Mouse (Mus musculus) heart, postnatal 10 days (tissue): ENCODE measurements around the gene Bst1. TPM values are rescaled to one million over a fixed set of nuclear protein-coding genes. Genes with fewer than 3 reads are reported as not detected.

Experiments
- DNase-seq, 2 experiments: peaks; one replicate each; pipeline ENCODE4 v3.0.0; 2021
- intact Hi-C: fragments of 180-260 bp; cut with DNase I; formaldehyde crosslinking; loops from one replicate; pipeline ENCODE4 v1.15.1; 2025
- total RNA-seq, 2 experiments: library from RNA; stranded (reverse); gene quantifications; 2 replicates each; pipeline ENCODE4 v1.2.3; 2021

Gene Bst1
- total RNA-seq, 2 experiments from 2014 or later, result 0.96 to 0.99 TPM

DNA sequence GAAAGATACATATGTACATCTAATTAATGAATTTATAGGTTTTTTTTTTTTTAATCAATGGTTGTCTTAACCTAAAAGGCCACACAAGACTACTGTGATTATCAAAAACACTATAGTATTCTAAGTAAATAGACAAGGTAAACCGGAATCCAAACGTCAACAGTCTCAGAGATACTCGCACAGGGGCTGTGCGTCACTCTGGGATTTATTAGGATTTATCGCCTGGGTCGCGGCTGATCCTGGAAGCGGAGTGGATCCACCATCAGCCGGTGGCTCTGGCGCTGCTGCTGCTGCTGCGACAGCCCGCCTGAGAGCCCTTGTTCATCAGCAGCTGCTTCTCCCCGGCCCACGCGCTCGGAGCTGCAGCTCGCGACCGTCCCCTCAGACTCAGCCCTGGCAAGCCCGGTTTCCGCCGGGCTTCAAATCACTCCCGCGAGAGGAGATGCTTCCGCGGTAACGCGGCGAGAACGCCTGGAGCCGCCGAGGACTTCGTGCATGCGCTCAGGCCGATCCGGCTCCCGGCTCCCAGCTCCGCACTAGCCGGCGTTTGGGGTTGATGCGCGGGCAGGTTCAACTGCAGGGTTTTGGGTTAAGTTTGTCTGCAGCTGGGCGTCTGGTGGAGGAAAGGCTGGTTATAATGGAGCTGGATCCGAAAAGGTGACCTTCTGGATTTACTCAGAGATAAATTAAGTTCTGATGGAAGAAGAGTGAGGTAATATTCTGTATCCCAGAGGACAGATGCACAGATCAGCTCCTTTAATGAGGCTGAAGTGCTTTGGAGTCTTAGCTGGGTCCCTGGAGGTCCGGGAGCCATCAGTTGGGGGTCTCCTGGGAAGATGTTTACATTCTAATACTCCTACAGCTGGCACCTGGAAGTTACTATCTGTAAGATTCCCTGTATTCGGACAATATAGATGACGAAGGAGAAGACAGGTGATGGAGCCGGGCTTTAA, 10.7 kb upstream of the Bst1 start:
- intact Hi-C loops, result loop anchor here (2.0 kb wide), 1 partner anchor 25 kb away; no protein-coding TSS in a partner anchor

DNA sequence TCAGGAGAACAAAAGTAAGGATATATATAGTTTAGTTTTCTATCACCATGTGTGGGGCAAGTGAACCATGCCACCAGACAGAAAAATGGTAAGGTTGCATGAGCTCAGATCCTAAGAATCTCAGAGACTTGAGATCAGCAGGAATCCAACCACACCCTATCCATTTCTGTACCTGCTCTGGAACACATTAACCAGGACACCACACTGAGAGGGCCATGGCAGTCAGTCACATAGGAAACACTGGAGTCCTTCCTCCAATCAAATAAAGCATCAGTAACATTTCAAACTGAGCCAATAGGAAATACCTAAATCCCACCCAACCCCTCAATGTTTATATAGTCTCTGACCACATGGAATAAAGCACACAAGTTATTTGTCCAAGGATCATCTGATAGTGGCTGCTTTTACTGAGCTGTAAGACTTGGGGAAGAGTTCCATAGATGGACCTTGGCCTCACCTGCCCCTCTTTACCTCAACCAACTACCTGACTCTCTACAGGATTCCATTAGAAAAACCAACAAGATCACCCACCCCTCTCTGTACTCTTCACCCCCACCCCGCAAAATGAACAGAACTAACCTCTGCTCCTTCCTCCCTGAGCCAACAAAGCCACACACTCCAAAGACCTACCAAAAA, 8.1 kb upstream of the Bst1 start:
- intact Hi-C loops, result no loop called here
- no peak for DNase-seq

More for the DNA sequence above, 10.7 kb upstream of the Bst1 start:
- DNase-seq, result peak; percentile 89 to 90

GRCm38 (mm10) chr5:43814536-43814935, 4.1 kb upstream of the Bst1 start:
- intact Hi-C loops, result no loop called here
- DNase-seq, result no peak

- no peak for DNase-seq
- intact Hi-C loops, result no loop called here
Observed at GRCm38 (mm10) chr5:43815769-43816168, 2.9 kb upstream of the Bst1 start.

DNA sequence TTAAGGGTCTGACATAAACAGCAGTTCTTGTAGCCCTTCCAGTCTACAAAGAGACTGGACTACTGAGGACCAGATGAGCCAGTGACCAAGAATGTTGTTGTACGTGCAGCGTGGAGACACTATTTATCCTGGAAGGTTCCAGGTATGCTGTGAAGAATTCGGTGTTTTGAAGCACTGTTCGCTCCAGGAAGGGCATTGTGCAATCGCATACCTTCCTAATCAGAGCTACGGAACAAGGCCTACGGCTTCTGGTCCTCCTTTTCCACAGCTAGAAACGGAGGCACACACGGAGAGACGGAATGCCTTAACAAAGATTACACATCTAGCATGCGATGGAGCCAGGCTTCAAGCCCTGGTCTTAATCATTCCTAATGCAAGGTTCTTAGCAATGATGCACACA, 2.1 kb downstream of the Bst1 start:
- intact Hi-C loops, result no loop called here
- no peak for DNase-seq

DNA sequence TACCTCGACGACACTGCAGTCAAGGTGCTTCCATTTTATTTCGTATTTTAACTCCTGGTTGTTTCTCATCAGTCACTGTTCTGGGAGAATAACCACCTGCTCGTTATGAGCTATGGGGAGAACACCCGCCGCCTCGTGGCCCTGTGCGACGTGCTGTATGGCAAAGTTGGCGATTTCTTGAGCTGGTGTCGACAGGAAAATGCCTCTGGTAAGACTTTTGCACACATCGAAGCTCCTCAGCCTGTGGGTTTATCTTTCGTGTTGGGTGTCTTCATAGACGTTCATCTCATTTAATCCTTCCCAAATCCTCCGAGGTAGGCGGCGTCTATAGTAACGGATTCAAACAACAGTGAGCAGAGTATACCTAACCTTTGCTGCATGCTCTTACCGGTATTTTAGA, 2.9 kb downstream of the Bst1 start, which contains the start of gene Fbxl5:
TSS of gene Fbxl5 (minus strand) at position 101 of the 400 bp plus-strand sequence.
- DNase-seq, result no peak
- intact Hi-C loops, result no loop called here

DNA sequence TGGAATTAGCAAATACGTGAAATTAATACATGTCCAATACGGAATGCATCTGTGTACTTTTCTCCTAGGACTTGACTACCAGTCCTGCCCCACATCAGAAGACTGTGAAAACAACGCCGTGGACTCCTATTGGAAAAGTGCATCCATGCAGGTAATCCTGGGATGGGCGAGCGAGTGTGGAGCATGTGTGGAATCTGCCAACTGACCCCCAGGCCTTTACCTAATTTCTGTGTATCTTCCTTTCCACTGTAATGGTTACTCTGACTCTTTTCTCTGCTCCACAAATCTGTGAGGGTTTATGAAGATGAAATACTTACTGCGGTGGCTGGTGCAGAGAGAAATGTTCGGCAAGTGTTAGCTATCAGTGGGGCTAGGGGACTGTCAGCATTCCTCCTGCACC, 3.5 kb downstream of the Bst1 start:
- intact Hi-C loops, result no loop called here
- no peak for DNase-seq

GRCm38 (mm10) chr5:43822824-43823223, 4.1 kb downstream of the Bst1 start:
- intact Hi-C loops, result no loop called here
- no peak for DNase-seq

DNA sequence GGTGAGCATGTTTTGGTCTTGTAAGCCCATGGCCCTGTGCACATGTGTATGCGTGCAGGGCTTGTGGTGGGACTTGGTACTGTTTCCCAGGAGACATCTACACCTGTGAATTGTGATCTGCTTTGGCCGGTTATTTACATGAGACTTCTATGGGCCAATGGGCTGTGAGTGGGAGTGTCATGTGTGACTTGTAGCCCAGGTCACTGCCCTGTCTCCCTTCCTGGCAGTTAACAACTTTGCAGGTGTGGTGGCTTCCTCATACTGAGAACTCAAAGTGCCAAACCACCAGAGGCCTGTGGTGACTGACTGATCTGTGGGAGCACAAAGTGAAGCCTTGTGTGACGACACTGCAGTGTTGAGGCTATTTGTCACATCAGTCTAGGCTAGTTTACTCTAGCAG, 5.9 kb downstream of the Bst1 start:
- intact Hi-C loops, result no loop called here
- no peak for DNase-seq

DNA sequence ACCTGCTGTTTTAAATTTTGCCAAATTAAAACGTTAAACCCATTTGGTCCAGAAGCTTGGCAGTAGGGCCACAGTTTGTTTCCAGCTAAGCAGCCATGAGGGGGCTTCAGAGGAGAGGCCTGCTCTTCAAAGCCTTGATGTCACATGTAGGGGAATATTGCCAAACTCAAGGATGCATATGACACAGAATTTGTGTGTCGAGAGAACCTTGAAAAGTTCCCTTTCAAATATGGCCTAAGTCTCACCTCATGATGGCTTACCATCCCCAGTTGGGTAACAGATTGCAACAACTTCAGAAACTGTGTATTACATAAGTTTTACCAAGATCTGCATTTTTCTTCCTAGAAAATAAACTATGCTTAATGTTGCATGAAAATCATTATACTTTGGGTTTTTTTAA, 8.2 kb downstream of the Bst1 start:
- intact Hi-C loops, result no loop called here

GRCm38 (mm10) chr5:43827366-43827765, 8.7 kb downstream of the Bst1 start:
- intact Hi-C loops, result no loop called here
- no peak for DNase-seq

More for the DNA sequence above, 8.2 kb downstream of the Bst1 start:
- DNase-seq, result no peak

DNA sequence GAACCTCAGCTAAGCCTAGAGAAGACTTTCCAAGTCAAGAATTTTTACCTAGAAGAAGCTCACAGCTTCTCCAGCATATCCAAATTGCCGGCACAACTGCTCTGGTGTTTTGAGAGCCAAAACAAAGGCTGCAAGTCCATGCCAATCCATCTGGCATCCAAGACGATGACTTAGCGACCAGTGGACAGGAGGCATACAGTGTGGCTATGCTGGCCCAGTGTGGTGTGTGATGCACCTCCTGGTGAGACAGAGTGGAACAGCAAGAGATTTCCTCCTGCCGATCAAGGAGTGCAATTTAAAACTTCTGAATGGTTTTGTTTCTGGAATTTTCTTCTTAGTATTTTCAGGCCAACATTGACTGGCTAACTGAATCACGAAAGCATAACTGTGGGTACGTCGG, 17.9 kb downstream of the Bst1 start:
- intact Hi-C loops, result loop anchor here (5.0 kb wide), 1 partner anchor 164 kb away; no protein-coding TSS in a partner anchor
- DNase-seq, result no peak

- intact Hi-C loops, result loop anchor here (5.0 kb wide), 1 partner anchor 165 kb away; no protein-coding TSS in a partner anchor
- DNase-seq, result peak in 1 of 2 experiments; percentile 64
Observed at GRCm38 (mm10) chr5:43837372-43837771, 18.7 kb downstream of the Bst1 start.

DNA sequence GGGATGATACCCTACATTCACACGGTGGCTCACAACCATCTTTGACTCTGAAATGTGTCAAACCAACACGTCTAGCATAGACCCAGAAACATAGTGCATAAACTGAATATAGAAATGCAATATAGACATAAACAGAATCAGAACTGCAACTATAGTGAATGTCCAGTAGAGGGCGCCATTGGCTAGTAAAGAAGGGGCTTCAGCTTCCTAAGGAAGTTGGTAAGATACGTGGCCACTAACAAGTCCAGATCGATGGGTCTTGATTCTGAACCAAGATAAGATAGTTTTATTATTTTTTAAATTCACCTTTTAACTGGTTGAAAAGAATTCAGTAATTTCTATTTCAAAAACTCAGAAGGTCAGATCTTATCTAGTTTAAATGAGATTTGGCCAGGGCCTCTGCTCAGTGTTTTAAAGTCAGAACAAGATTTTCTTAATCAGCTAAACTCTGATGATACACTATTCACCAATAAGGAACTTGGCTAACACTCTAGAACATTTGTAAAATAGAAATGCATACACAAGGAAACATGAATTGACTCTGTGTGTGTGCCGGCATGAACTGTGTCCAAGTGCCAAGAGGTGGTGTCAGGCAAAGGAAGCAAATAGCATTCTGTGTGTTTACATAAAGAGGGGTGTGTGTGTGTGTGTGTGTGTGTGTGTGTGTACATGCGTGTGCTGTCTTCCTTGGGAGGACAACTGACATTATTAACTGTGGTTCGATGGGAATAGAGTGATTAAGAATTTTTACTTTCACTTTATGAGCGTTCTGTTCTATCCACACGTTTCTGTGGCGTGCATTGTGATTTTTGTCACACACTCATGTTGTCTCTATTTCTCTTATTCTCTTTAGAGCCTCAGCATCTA, 22.7 kb downstream of the Bst1 start:
- DNase-seq, result peak; percentile 62 to 77
- intact Hi-C loops, result loop anchor here (1.0 to 5.0 kb wide), 5 partner anchors 51 to 426 kb away; partner anchors contain the start of gene Prom1

GRCm38 (mm10) chr5:43842011-43842285, 23.3 kb downstream of the Bst1 start:
- DNase-seq, result peak in 1 of 2 experiments; percentile 18
- intact Hi-C loops, result loop anchor here (5.0 kb wide), 4 partner anchors 50 to 425 kb away; partner anchors contain the start of gene Prom1

GRCm38 (mm10) chr5:43842576-43843155, 24.0 kb downstream of the Bst1 start:
- intact Hi-C loops, result loop anchor here (5.0 kb wide), 4 partner anchors 50 to 425 kb away; partner anchors contain the start of gene Prom1
- no peak for DNase-seq

DNA sequence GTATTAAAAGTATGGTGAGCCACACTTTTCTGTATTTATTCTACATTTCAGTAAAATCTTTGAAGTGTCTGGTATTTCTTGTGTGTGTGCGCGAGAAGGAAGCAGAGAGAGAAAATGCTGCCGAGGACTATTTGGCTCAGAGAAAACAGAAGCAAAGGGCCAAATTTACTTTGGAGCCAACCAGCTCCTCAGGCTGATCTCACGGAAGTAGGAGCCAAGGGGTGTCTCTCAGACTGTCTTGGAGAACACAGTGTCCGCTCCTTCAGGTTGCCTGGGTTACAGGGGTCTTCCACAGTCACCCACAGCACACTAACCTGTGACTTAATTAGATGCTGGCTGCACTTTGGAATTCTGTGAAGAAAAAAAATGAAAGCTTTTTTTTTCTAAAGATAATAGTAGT, 26.4 kb downstream of the Bst1 start:
- intact Hi-C loops, result no loop called here
- DNase-seq, result peak in 1 of 2 experiments; percentile 36

GRCm38 (mm10) chr5:43845646-43846045, 27.0 kb downstream of the Bst1 start:
- intact Hi-C loops, result no loop called here
- DNase-seq, result no peak

- intact Hi-C loops, result no loop called here
- DNase-seq, result no peak
Observed at GRCm38 (mm10) chr5:43846227-43846626, 27.5 kb downstream of the Bst1 start.

GRCm38 (mm10) chr5:43847555-43847954, 28.9 kb downstream of the Bst1 start:
- no peak for DNase-seq
- intact Hi-C loops, result no loop called here
